Mouse (Mus musculus) cortical plate, adult 2 months (tissue): ENCODE measurements around the gene Mcm8. TPM values are rescaled to one million over a fixed set of nuclear protein-coding genes. Genes with fewer than 3 reads are reported as not detected.

Experiments
- H3K27ac ChIP-seq: fragments of 200-500 bp; 2 replicates; pipeline ENCODE4 v1.5.1; 2012; ENCODE audit warnings: low read length, control low read depth, inconsistent platforms; ENCODE audit not compliant: insufficient read depth
- H3K4me1 ChIP-seq: fragments of 200-500 bp; 2 replicates; pipeline ENCODE4 v1.6.1; 2011; ENCODE audit warnings: low read length; ENCODE audit not compliant: control insufficient read depth, insufficient read depth
- H3K4me3 ChIP-seq: fragments of 200-500 bp; 2 replicates; pipeline ENCODE4 v1.5.1; 2011; ENCODE audit warnings: mild to moderate bottlenecking, low read length, control low read depth; ENCODE audit not compliant: insufficient read depth
- CTCF ChIP-seq: fragments of 200-500 bp; IDR thresholded peaks from 2 replicates; pipeline ENCODE4 v1.5.1; 2011; ENCODE audit warnings: mild to moderate bottlenecking, control low read depth, low read length; ENCODE audit not compliant: insufficient read depth; ENCODE audit errors: extremely low read depth
- POLR2A ChIP-seq: fragments of 200-500 bp; IDR thresholded peaks from 2 replicates; pipeline ENCODE4 v1.6.1; 2011; ENCODE audit warnings: mild to moderate bottlenecking, low read length, control low read depth; ENCODE audit not compliant: insufficient read depth; ENCODE audit errors: extremely low read depth
- polyA plus RNA-seq: library from polyadenylated mRNA; depleted of rRNA; stranded (reverse); fragments of >200 nt; gene quantifications from 2 replicates; pipeline ENCODE4 v1.2.3, GENCODE M21; 2012; rRNA removed

The Mcm8 gene
- polyA plus RNA-seq, 1 experiment: 3.9 TPM

DNA sequence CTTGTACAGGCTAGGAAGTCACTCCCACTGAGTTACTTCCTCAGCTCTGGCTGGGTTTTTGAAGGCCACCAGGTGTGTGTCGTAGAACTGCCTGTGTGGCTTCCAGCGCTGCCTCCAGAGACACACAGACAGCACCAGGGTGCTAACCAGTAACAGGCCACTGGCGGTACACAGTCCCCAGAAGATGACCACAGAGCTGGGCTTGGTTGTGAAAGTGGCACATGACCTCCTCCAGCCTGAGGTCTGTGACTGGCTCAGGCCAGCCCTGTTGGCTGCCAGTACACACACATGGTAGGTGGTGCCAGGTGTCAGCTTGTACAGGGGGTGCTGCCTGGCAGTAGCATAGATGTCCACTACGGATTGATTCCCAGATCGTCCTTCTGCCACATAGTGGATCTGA lies 53.7 kb downstream of the Mcm8 start:
- H3K27ac ChIP-seq: no peak overlapping the region
- H3K4me1 ChIP-seq: no peaks in the 10 kb centered on the region
- no peak overlapping the region for H3K4me3 ChIP-seq
- no peak for TF ChIP-seq CTCF
- no peak for TF ChIP-seq POLR2A

DNA sequence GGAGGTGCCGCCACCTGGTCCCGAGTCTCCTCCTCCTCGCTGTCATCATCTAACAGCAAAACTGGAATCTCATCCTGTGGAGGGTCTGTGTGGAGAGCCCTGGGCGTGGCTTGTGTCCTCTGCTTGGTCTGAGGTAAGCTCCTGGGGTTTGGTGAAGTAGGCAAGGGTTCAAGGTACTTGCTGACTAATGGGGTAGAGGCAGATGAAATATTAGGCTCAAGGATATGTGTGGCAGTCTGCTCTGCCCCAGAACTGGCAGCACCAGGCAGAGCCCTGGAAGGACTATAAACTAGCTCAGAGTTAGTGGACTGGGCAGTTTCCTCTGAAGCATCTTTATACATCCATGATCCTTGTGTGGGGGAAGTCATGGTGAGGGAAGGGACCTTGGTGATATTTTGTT lies 54.3 kb downstream of the Mcm8 start:
- TF ChIP-seq CTCF: no peak
- TF ChIP-seq POLR2A: no peak

DNA sequence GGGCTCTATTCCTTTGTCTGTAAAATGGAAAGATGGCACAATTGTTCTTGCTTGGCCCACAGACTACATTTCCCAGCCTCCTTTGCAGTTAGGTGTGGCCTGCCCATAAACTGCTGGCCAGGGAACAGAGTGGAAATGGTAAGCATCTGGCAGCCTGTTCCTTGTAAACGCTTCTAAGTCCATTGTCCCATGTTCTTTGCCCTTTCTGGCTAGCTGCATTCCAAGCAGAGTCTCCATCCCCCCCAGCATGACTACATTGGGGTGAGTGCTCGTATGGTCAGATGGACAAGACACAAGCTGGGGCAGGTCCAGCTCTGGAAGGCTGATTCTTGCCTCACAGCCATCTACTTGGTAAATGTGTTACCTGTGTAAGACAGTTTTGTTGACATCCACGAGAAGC lies 55.7 kb downstream of the Mcm8 start:
- no peak overlapping the region for H3K27ac ChIP-seq
- TF ChIP-seq CTCF (no peak), POLR2A (no peak)
- no peak overlapping the region for H3K4me3 ChIP-seq
- no peaks in the 10 kb centered on the region for H3K4me1 ChIP-seq

More for the DNA sequence above, 54.3 kb downstream of the Mcm8 start:
- no peak overlapping the region for H3K27ac ChIP-seq
- H3K4me1 ChIP-seq: no peaks in the 10 kb centered on the region
- H3K4me3 ChIP-seq: no peak overlapping the region

DNA sequence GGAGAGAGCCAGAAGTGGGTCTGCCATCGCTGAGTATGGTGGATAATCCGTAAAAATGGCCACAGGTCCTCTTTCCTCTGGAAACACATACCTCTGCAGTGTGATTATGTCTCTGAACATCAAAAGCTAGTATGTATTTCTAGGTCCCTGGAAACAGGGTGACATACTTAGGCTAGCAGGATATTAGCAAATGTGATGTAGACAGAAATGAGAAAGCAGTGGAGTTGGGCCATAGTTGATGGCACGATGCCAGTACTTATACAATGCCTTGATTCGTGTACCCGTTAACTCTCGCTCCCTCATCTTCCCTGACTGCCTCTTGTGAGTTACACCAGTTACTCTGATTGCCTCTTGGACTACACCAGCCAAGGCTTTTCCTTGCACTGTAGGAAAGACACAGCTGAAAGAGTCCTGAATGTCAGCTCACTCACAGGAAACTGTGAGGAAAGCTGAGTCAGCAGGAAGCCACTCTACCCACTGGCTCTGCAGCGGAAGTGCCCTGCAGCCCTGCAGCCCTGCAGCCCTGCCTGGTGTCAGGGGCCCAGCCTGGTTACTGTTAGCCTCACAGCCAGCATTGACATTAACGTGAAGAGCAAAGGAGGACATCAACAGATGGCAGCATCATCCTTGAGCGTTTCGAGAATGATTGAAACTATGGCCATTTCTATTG lies 57.9 kb downstream of the Mcm8 start:
- Histone ChIP-seq H3K4me1 (no peaks in the 10 kb centered on the region), H3K27ac (no peak overlapping the region), H3K4me3 (no peak overlapping the region)
- no peak for TF ChIP-seq CTCF
- no peak for TF ChIP-seq POLR2A

DNA sequence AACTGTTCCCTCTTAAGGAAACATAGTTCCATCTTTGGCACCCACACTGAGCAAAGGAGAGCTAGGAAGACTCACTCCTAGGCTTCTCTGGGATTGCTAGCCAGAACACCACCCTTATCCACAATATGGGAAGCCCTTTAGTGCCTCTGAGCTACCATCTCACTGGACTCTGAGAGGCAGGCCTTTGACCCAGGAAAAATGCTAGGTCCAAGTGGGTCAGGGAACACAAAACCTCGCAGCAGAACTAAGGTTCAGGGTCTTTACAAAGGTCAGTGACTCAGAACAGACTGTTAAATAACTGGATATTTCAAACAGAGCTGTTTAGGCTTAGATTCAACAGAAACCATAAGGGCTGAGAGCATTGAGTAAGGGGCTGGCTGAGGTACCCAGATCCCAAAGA lies 61.0 kb downstream of the Mcm8 start:
- no peak overlapping the region for H3K4me3 ChIP-seq
- H3K4me1 ChIP-seq: no peaks in the 10 kb centered on the region
- H3K27ac ChIP-seq: no peak overlapping the region
- no peak for TF ChIP-seq CTCF
- no peak for TF ChIP-seq POLR2A

DNA sequence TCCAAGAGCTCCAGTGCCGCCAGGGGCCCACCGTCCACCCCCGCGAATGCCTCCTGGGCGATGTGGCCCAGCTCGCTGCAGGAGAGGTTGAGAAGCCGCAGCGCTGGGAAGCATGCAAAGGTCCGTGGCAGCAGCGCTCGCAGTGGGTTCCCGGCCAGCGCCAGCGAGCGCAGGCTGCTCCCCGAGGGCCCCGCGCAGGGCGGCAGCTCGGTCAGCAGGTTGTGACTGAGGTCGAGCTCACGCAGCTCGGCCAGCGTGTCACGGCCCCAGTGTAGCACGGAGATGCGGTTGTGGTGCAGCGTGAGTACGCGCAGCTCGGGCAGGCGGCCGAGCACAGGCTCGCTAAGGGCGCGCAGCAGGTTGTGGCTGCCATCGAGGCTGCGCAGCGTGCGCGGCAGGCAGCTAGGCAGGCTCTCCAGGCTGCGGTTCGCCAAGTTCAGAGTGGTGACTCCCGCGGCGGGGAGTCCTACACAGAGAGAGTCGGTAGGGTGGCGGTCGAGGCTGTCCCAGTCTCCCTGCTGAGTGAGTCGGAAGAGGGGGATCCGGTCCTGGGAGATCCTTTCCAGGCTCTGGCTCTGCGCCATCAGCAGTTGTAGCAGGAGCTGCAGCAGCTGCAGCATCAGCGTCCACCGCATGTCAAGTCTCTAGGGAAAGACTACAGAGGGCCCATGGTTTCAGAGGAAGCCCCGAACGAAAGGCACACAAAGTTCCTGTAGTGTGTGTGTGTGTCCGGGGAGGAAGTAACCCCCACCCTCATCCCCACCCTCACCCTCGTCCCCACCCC lies 63.5 kb downstream of the Mcm8 start:
- TF ChIP-seq POLR2A: no peak
- TF ChIP-seq CTCF: no peak
- no peak overlapping the region for H3K27ac ChIP-seq

DNA sequence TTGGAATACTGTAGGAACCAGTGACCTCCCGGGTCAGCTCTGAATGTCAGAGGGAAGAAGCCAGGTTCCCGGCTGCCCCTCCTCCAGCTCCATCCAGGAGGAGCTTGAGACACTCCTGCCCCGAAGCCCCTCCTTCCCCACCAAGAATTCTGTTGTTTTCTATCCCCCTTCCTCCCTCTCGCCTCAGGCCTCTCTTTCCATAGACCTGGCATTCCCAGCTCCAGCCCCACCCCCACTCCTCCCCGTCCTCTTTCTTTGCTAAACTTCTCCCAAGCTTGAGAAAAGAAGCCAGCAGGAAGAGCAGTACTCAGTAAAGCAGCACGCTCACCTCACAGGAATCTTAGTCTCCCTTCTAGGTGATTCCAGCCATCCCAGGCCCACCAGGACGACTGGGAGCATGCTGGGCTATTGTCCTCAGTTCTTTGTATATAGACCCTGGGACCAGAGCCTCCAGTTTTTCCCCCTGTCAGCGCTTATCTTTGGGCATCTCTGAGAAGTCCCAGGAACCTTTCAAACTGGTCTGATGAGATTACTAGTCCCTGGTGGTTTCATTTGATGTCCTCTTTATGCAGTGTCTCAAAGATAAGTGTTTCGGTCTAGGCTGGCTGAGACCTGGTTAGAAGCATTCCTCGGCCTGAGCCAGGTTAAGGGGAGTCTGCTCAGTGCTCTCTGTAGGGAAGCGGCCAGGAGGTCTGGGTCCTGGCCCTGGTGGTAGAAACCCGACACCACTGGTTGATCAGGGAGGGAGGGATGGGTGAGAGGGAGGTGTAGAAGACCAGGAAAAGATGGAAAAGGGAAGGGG lies 65.1 kb downstream of the Mcm8 start, which contains the start of gene Lrrn4:
Gene Lrrn4, minus strand, starts transcription at position 48 of the 802 bp plus-strand sequence.
- Histone ChIP-seq H3K4me1 (no peaks in the 10 kb centered on the region), H3K4me3 (peak within 1 kb of the TSS; percentile 44; the same call in 1 of the 2 replicates), H3K27ac (no peak within 1 kb of the TSS)
- TF ChIP-seq POLR2A (no peak), CTCF (no peak)

More for the DNA sequence above, 63.5 kb downstream of the Mcm8 start:
- Histone ChIP-seq H3K4me1 (no peaks in the 10 kb centered on the region), H3K4me3 (peak overlapping the region; percentile 44)

DNA sequence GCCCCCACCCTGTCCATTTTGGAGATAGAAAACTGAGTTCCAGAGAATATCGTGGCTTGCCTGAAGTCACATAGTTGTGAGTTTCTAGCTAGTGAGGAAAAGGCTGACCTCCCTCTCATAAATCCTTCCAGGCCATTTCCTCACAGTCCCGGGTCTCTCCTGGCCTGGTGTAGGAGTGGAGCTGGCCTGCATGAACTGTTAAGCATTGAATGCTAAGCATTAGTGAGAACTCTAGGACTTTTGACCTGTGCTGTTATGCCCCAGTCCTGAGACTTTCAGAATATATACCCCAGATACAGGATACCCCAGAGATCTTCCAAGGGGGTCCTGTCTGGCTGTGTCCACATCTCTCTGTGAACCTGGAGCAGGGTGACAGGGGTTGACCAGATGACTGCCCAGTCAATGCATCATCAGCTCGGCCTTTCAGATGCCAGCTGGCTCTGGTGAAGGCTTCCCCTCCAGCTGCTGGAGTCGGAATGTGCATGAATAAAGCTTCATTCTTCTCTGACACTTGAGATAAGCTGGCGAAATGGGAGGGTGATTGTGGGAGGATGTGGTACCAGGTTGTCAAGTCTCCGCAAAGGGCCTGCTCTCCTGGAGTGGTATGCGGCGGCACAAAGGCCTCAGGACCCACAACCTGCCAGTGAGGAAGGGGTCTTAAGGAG lies 68.5 kb downstream of the Mcm8 start:
- no peaks in the 10 kb centered on the region for H3K4me1 ChIP-seq
- TF ChIP-seq CTCF: no peak
- no peak for TF ChIP-seq POLR2A

DNA sequence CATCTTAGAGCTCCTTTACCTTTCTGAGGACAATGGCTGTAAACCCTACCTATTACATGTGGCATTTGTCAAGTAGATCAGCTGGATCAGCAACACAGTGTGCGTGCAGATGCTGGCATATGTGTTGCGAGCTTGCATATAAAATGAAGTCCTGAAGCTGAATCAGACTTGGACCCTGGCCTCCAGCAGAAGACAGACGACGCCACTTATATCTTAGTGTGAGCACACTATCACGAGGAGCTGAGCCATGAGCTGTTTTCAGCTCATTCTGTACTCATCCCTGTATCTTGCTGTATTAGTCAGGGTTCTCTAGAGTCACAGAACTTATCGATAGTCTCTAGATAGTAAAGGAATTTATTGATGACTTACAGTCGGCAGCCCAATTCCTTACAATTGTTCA lies 69.4 kb downstream of the Mcm8 start:
- H3K4me1 ChIP-seq: no peaks in the 10 kb centered on the region
- H3K27ac ChIP-seq: no peak overlapping the region
- no peak for TF ChIP-seq CTCF
- no peak for TF ChIP-seq POLR2A
- no peak overlapping the region for H3K4me3 ChIP-seq

More for the DNA sequence above, 68.5 kb downstream of the Mcm8 start:
- no peak overlapping the region for H3K4me3 ChIP-seq
- H3K27ac ChIP-seq: no peak overlapping the region

Other genes with a start within 250 kb of the Mcm8 start
- gene Gpcpd1, start 228.4 kb upstream of the Mcm8 start, polyA plus RNA-seq: 99.6 and 105 TPM in 2 replicates
- 21.7 and 23.4 TPM in 2 replicates for gene Shld1, start 129.2 kb upstream of the Mcm8 start, polyA plus RNA-seq
- gene Chgb, start 34.9 kb upstream of the Mcm8 start, polyA plus RNA-seq: 234 and 289 TPM in 2 replicates
- gene Trmt6, start 86 bp upstream of the Mcm8 start, polyA plus RNA-seq: 25.3 and 28.6 TPM in 2 replicates
- gene Crls1, start 30.5 kb downstream of the Mcm8 start, polyA plus RNA-seq: 28.3 TPM in 2 replicates
- 0.19 and 0.38 TPM in 2 replicates for gene Lrrn4, start 64.8 kb downstream of the Mcm8 start, polyA plus RNA-seq
- gene Fermt1, start 129.8 kb downstream of the Mcm8 start, polyA plus RNA-seq: 0.09 and 0.25 TPM in 2 replicates